Mouse (Mus musculus) ES-E14 (cell line): Measurements from ENCODE around the gene Tsr2.

Source experiments
- HCFC1 ChIP-seq: IDR thresholded peaks from 2 replicates; pipeline ENCODE4 v1.6.1; 2012; ENCODE audit warnings: low read length, inconsistent platforms, borderline replicate concordance; ENCODE audit not compliant: insufficient read depth
- ZC3H11A ChIP-seq: IDR thresholded peaks from 2 replicates; pipeline ENCODE4 v1.6.1; 2012; ENCODE audit warnings: low read depth, mild to moderate bottlenecking, inconsistent platforms, low read length, borderline replicate concordance

DNA sequence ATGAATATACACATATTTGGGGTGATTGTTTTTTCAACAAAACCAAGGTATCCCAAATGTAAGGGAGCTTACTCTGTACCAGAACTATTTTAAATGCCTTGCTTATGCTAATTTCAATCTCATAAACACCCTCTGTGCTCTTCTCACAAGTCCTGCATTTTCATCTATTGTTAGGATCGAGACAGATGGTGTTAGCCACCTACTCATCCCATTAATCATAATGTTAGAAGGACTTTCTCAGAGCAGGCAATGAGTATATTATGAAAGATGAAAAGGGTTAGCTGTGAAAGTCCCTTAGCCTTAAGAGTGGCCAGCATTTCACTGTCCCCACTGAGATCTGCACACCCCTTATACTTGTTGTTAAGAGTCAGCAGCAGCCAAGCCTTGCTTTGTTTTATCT lies 8.9 kb downstream of the Tsr2 start:
- no peak for TF ChIP-seq HCFC1
- TF ChIP-seq ZC3H11A: no peak
